Mouse (Mus musculus): ENCODE measurements around the gene Dnajc10. TPM values are rescaled to one million over a fixed set of nuclear protein-coding genes. Genes with fewer than 3 reads are reported as not detected.

Gene Dnajc10
- polyA plus RNA-seq (2014; fragmentation: Nextera tagmentation; extraction: Ambion mirVana) = 96.0 and 96.6 TPM in 2 replicates

DNA sequence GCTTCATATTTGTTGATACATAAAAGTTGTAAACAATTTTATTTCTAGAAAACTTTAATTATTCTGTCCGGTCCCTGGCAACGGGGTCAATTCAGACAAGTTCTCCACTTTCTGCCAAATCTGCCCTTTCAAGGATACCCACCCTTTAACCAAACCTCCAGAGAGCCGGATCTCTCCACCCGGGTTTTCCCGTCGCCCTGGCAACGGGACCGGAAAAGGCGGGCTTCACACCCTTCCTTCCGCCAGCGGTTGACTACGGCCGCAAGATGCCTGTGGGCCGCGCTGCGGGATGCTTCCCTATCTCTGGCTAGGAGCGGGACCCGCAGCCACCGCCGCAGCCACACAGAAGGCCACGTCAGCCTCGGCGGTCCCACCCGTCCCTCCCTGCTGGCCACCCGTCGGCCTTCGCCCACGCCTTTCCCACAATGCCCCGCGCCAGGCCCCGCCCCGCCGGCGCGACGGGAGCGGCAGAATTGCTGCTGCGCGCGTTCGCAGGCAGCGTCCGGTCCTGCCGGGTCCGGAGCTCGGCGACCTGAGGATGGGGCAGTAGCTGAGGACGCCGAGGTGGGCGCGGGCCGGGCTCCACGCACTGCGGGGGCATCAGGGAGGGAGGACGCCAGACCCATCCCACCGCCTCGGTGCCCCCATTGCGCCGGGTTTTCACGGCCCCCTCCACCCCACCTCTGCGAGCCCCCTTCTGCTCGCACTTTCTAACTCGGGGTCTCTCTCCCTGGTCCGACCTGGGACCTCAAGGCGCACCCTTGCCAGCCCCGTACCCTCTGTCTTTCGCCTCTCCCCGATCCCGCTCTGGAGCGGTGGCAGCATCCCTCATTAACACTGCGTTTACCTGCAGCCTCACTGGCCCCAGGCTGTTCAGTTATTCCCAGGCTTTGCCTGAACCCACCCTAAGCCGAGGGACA is at the start of gene Dnajc10:
TSS of gene Dnajc10 (plus strand) at position 225 of the 920 bp plus-strand sequence.
- no peaks in the 10 kb centered on the region for H3K27me3 ChIP-seq (ENCODE audit: control insufficient read depth, insufficient read depth, low read length)
- no peaks in the 10 kb centered on the region for H3K4me1 ChIP-seq (ENCODE audit: control insufficient read depth, insufficient read depth, low read length)
- peak within 1 kb of the TSS; percentile 77 for H3K4me3 ChIP-seq (ENCODE audit: low read depth, low read length)
- H3K4me2 ChIP-seq (ENCODE audit: low read depth) = peak within 1 kb of the TSS; percentile 63
- DNase-seq (ENCODE audit: low spot score) = peak; percentile 90
- peak within 1 kb of the TSS; percentile 85 for H3K9ac ChIP-seq (ENCODE audit: low read length)
- H3K27ac ChIP-seq (ENCODE audit: low read depth, low read length) = peak within 1 kb of the TSS; percentile 91
- ATAC-seq (ENCODE audit: insufficient read depth, low FRiP score, low TSS enrichment) = peak; percentile 93
- H3K9me3 ChIP-seq (ENCODE audit: control insufficient read depth, low read length) = no peaks in the 10 kb centered on the region
- H3K36me3 ChIP-seq (ENCODE audit: control insufficient read depth, insufficient read depth, low read length) = no peaks in the 10 kb centered on the region
- under 1% methylated on average over 64 of the region's 72 CpGs for WGBS

- peak; percentile 75 for DNase-seq (ENCODE audit: low spot score)
- no peak overlapping the region for H3K9ac ChIP-seq (ENCODE audit: low read length)
Measured at GRCm38 (mm10) chr2:80266894-80267293, 48.4 kb upstream of the Dnajc10 start.

DNA sequence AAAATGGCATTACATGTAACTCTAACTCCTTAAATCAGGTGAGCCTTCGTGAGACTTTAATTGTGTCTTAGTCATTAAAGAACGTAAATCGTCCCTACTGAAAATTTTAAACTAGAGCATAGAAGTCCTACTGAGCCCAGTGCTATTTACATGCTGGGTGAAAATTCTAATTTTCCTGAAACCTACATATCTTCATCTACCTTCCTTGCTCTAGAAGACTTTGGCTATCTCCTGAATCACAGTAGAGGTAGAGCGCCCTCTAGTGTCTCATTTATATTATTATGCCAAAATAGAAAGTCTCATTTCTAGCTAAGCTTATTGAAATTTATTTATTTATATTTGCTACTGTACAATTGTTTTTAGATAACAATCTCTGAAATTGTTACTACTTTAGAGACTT is 47.2 kb upstream of the Dnajc10 start:
- WGBS = 56% methylated on average over 4 of the region's 4 CpGs
- Histone ChIP-seq H3K27me3 (ENCODE audit: control insufficient read depth, insufficient read depth, low read length) (no peaks in the 10 kb centered on the region), H3K27ac (ENCODE audit: low read depth, low read length) (no peak overlapping the region), H3K36me3 (ENCODE audit: control insufficient read depth, insufficient read depth, low read length) (no peaks in the 10 kb centered on the region), H3K9me3 (ENCODE audit: control insufficient read depth, low read length) (no peaks in the 10 kb centered on the region), H3K9ac (ENCODE audit: low read length) (no peak overlapping the region), H3K4me2 (ENCODE audit: low read depth) (no peak overlapping the region), H3K4me3 (ENCODE audit: low read depth, low read length) (no peak overlapping the region), H3K4me1 (ENCODE audit: control insufficient read depth, insufficient read depth, low read length) (no peaks in the 10 kb centered on the region)
- no peak for ATAC-seq (ENCODE audit: insufficient read depth, low FRiP score, low TSS enrichment)
- no peak for DNase-seq (ENCODE audit: low spot score)

More at GRCm38 (mm10) chr2:80266894-80267293, 48.4 kb upstream of the Dnajc10 start:
- Histone ChIP-seq H3K36me3 (ENCODE audit: control insufficient read depth, insufficient read depth, low read length) (no peaks in the 10 kb centered on the region), H3K9me3 (ENCODE audit: control insufficient read depth, low read length) (no peaks in the 10 kb centered on the region), H3K4me2 (ENCODE audit: low read depth) (no peak overlapping the region), H3K4me3 (ENCODE audit: low read depth, low read length) (no peak overlapping the region), H3K27me3 (ENCODE audit: control insufficient read depth, insufficient read depth, low read length) (no peaks in the 10 kb centered on the region), H3K27ac (ENCODE audit: low read depth, low read length) (no peak overlapping the region), H3K4me1 (ENCODE audit: control insufficient read depth, insufficient read depth, low read length) (no peaks in the 10 kb centered on the region)
- WGBS = 27% methylated on average over 11 of the region's 11 CpGs
- peak; percentile 36; the same call in 1 of the 2 replicates for ATAC-seq (ENCODE audit: insufficient read depth, low FRiP score, low TSS enrichment)

- Histone ChIP-seq H3K4me2 (ENCODE audit: low read depth) (no peak overlapping the region), H3K4me1 (ENCODE audit: control insufficient read depth, insufficient read depth, low read length) (no peaks in the 10 kb centered on the region), H3K4me3 (ENCODE audit: low read depth, low read length) (no peak overlapping the region), H3K36me3 (ENCODE audit: control insufficient read depth, insufficient read depth, low read length) (no peaks in the 10 kb centered on the region), H3K27me3 (ENCODE audit: control insufficient read depth, insufficient read depth, low read length) (no peaks in the 10 kb centered on the region), H3K9me3 (ENCODE audit: control insufficient read depth, low read length) (no peaks in the 10 kb centered on the region), H3K27ac (ENCODE audit: low read depth, low read length) (no peak overlapping the region), H3K9ac (ENCODE audit: low read length) (no peak overlapping the region)
- DNase-seq (ENCODE audit: low spot score) (no peak), ATAC-seq (ENCODE audit: insufficient read depth, low FRiP score, low TSS enrichment) (no peak)
- 59% methylated on average over 1 of the region's 1 CpGs for WGBS
Measured at GRCm38 (mm10) chr2:80271431-80271830, 43.8 kb upstream of the Dnajc10 start.

DNA sequence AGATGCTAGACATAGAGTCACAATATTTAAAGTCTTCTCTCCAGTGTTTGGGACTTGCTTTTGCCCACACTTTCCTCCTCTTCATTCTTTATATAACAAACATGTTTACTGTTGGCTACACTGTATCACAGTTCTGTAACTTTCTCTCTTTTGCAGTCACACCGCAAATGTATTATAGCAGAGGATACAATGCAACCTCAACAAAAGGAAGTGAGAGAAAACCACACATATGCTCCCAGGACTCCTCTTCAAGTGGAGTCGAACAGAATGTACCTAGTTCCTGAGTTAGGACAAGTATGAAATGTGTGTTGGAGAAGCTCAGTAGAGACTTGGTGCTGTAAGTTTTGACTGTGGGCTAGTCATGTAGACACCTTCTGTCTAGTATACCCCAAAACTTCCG is 42.2 kb upstream of the Dnajc10 start:
- no peak for DNase-seq (ENCODE audit: low spot score)
- WGBS = 88% methylated on average over 3 of the region's 3 CpGs
- Histone ChIP-seq H3K27me3 (ENCODE audit: control insufficient read depth, insufficient read depth, low read length) (no peaks in the 10 kb centered on the region), H3K4me2 (ENCODE audit: low read depth) (no peak overlapping the region), H3K9me3 (ENCODE audit: control insufficient read depth, low read length) (no peaks in the 10 kb centered on the region), H3K4me3 (ENCODE audit: low read depth, low read length) (no peak overlapping the region), H3K36me3 (ENCODE audit: control insufficient read depth, insufficient read depth, low read length) (no peaks in the 10 kb centered on the region), H3K9ac (ENCODE audit: low read length) (no peak overlapping the region), H3K4me1 (ENCODE audit: control insufficient read depth, insufficient read depth, low read length) (no peaks in the 10 kb centered on the region), H3K27ac (ENCODE audit: low read depth, low read length) (no peak overlapping the region)
- ATAC-seq (ENCODE audit: insufficient read depth, low FRiP score, low TSS enrichment) = no peak

DNA sequence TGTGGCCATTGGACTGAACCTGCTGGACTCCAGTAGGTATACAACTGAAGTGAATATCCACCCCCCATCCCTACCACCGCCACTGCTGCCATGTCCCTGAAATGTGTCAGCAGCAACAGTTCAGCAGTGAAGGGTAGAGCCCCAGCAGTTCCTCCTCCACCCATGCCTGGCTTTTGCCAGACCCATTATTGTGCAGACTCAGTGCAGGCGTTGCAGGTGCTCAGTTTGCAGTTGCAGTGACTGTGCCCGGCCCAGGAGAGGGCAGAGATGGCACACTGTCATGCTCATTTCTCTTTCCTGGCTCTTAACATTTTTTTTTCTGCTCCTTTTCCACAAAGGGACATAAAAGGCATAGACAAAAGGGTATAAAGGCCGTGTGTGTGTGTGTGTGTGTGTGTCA is 41.5 kb upstream of the Dnajc10 start:
- Histone ChIP-seq H3K9me3 (ENCODE audit: control insufficient read depth, low read length) (no peaks in the 10 kb centered on the region), H3K4me2 (ENCODE audit: low read depth) (no peak overlapping the region), H3K9ac (ENCODE audit: low read length) (no peak overlapping the region), H3K27ac (ENCODE audit: low read depth, low read length) (no peak overlapping the region), H3K4me1 (ENCODE audit: control insufficient read depth, insufficient read depth, low read length) (no peaks in the 10 kb centered on the region), H3K4me3 (ENCODE audit: low read depth, low read length) (no peak overlapping the region), H3K27me3 (ENCODE audit: control insufficient read depth, insufficient read depth, low read length) (no peaks in the 10 kb centered on the region), H3K36me3 (ENCODE audit: control insufficient read depth, insufficient read depth, low read length) (no peaks in the 10 kb centered on the region)
- WGBS = 78% methylated on average over 4 of the region's 4 CpGs
- DNase-seq (ENCODE audit: low spot score) (no peak), ATAC-seq (ENCODE audit: insufficient read depth, low FRiP score, low TSS enrichment) (no peak)

DNA sequence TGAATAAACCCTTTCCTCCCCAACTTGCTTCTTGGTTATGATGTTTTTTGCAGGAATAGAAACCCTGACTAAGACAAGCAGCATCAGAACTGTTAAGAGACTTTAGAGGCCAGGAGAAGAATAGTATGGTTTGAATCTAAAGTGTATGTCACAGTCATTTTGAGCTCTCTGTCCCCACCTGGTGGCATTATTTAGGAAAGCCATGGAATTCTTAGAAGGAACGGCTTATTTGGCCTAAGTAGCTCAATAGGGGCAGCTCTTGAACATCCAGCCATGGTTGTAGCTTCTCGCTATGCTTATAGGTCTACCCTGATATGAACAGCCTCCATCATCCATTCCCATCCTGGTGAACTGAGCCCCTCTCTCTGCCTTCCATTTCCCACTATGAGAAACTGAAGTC is 40.1 kb upstream of the Dnajc10 start:
- H3K27me3 ChIP-seq (ENCODE audit: control insufficient read depth, insufficient read depth, low read length) = no peaks in the 10 kb centered on the region
- no peak overlapping the region for H3K27ac ChIP-seq (ENCODE audit: low read depth, low read length)
- DNase-seq (ENCODE audit: low spot score) = peak; percentile 44
- no peaks in the 10 kb centered on the region for H3K4me1 ChIP-seq (ENCODE audit: control insufficient read depth, insufficient read depth, low read length)
- no peaks in the 10 kb centered on the region for H3K36me3 ChIP-seq (ENCODE audit: control insufficient read depth, insufficient read depth, low read length)
- no peak overlapping the region for H3K4me2 ChIP-seq (ENCODE audit: low read depth)
- ATAC-seq (ENCODE audit: insufficient read depth, low FRiP score, low TSS enrichment) = 0 out of 2 replicates have a peak, but pooled peaks have one; percentile 10
- no peak overlapping the region for H3K4me3 ChIP-seq (ENCODE audit: low read depth, low read length)
- WGBS = 46% methylated on average over 2 of the region's 2 CpGs
- H3K9ac ChIP-seq (ENCODE audit: low read length) = no peak overlapping the region
- H3K9me3 ChIP-seq (ENCODE audit: control insufficient read depth, low read length) = no peaks in the 10 kb centered on the region

GRCm38 (mm10) chr2:80282214-80282613 is 33.1 kb upstream of the Dnajc10 start:
- H3K27ac ChIP-seq (ENCODE audit: low read depth, low read length) = no peak overlapping the region
- no peak overlapping the region for H3K4me3 ChIP-seq (ENCODE audit: low read depth, low read length)
- no peak overlapping the region for H3K9ac ChIP-seq (ENCODE audit: low read length)
- H3K9me3 ChIP-seq (ENCODE audit: control insufficient read depth, low read length) = no peaks in the 10 kb centered on the region
- no peak for DNase-seq (ENCODE audit: low spot score)
- no peak overlapping the region for H3K4me2 ChIP-seq (ENCODE audit: low read depth)
- no peaks in the 10 kb centered on the region for H3K27me3 ChIP-seq (ENCODE audit: control insufficient read depth, insufficient read depth, low read length)
- 75% methylated on average over 2 of the region's 2 CpGs for WGBS
- H3K36me3 ChIP-seq (ENCODE audit: control insufficient read depth, insufficient read depth, low read length) = no peaks in the 10 kb centered on the region
- no peak for ATAC-seq (ENCODE audit: insufficient read depth, low FRiP score, low TSS enrichment)
- H3K4me1 ChIP-seq (ENCODE audit: control insufficient read depth, insufficient read depth, low read length) = no peaks in the 10 kb centered on the region

DNA sequence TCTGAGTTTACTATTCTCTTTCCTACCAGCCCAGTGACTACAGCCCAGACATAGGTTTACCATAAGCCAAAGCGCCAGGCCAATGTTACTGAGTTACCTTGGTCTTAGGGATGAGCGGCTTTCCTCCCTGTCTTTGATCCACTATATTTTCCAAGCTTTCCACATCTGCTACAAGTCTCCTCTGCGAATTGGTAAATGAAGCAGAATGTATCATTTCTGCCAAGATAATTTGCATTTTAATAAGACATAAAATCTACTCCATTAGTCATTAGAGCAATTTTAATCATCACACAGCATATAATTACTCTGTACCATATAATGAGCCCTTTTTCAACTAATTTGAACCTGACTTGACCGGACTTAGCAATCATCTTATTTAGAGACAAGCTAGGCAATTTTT is 28.9 kb upstream of the Dnajc10 start:
- Histone ChIP-seq H3K4me1 (ENCODE audit: control insufficient read depth, insufficient read depth, low read length) (no peaks in the 10 kb centered on the region), H3K4me3 (ENCODE audit: low read depth, low read length) (no peak overlapping the region), H3K27me3 (ENCODE audit: control insufficient read depth, insufficient read depth, low read length) (no peaks in the 10 kb centered on the region), H3K27ac (ENCODE audit: low read depth, low read length) (no peak overlapping the region), H3K9ac (ENCODE audit: low read length) (no peak overlapping the region), H3K36me3 (ENCODE audit: control insufficient read depth, insufficient read depth, low read length) (no peaks in the 10 kb centered on the region), H3K9me3 (ENCODE audit: control insufficient read depth, low read length) (no peaks in the 10 kb centered on the region), H3K4me2 (ENCODE audit: low read depth) (no peak overlapping the region)
- no peak for DNase-seq (ENCODE audit: low spot score)
- 91% methylated on average over 4 of the region's 4 CpGs for WGBS
- ATAC-seq (ENCODE audit: insufficient read depth, low FRiP score, low TSS enrichment) = no peak

All from neural tube, embryonic 11.5 days (tissue).